Mouse (Mus musculus): Measurements from ENCODE around the gene Ocln. TPM values are rescaled to one million over a fixed set of nuclear protein-coding genes. Genes with fewer than 3 reads are reported as not detected.

Gene Ocln
- polyA plus RNA-seq, 1 experiment from 2014 or later, result 3.8 TPM

- Histone ChIP-seq H3K9me3 (no peaks in the 10 kb centered on the region; the same call in 1 of the 2 replicates), H3K4me3 (no peak overlapping the region), H3K27me3 (no peaks in the 10 kb centered on the region), H3K27ac (no peak overlapping the region), H3K4me1 (no peaks in the 10 kb centered on the region), H3K9ac (no peak overlapping the region), H3K36me3 (no peaks in the 10 kb centered on the region), H3K4me2 (replicated peaks) (no peak overlapping the region)
- WGBS, result 64% methylated on average over 2 of the region's 2 CpGs
- ATAC-seq (ENCODE audit: low FRiP score, low read depth), result no peak
These were observed 23.4 kb upstream of the Ocln start for GRCm38 (mm10) chr13:100575950-100576349.

GRCm38 (mm10) chr13:100570713-100571112 lies 18.2 kb upstream of the Ocln start:
- no peaks in the 10 kb centered on the region for H3K4me1 ChIP-seq
- WGBS, result 74% methylated on average over 2 of the region's 2 CpGs
- no peak overlapping the region for H3K27ac ChIP-seq
- H3K27me3 ChIP-seq, result no peaks in the 10 kb centered on the region
- H3K4me3 ChIP-seq, result no peak overlapping the region
- no peak overlapping the region for H3K9ac ChIP-seq
- H3K4me2 ChIP-seq (replicated peaks), result no peak overlapping the region
- ATAC-seq (ENCODE audit: low FRiP score, low read depth), result no peak
- no peaks in the 10 kb centered on the region; the same call in 1 of the 2 replicates for H3K9me3 ChIP-seq
- H3K36me3 ChIP-seq, result no peaks in the 10 kb centered on the region

GRCm38 (mm10) chr13:100568359-100568758 lies 15.8 kb upstream of the Ocln start:
- Histone ChIP-seq H3K4me1 (no peaks in the 10 kb centered on the region), H3K4me2 (replicated peaks) (no peak overlapping the region), H3K27me3 (no peaks in the 10 kb centered on the region), H3K4me3 (no peak overlapping the region), H3K9me3 (no peaks in the 10 kb centered on the region), H3K9ac (no peak overlapping the region), H3K36me3 (no peaks in the 10 kb centered on the region), H3K27ac (no peak overlapping the region)
- WGBS, result 89% methylated on average over 1 of the region's 1 CpGs
- no peak for ATAC-seq (ENCODE audit: low FRiP score, low read depth)

- 75% methylated on average over 9 of the region's 9 CpGs for WGBS
- ATAC-seq (ENCODE audit: low FRiP score, low read depth), result no peak
- H3K4me1 ChIP-seq, result no peaks in the 10 kb centered on the region
- H3K9ac ChIP-seq, result no peak overlapping the region
- H3K4me3 ChIP-seq, result no peak overlapping the region
- H3K4me2 ChIP-seq (replicated peaks), result no peak overlapping the region
- H3K27me3 ChIP-seq, result peaks cover 10% of the 10 kb centered on the region
- no peaks in the 10 kb centered on the region for H3K9me3 ChIP-seq
- no peaks in the 10 kb centered on the region for H3K36me3 ChIP-seq
- H3K27ac ChIP-seq, result no peak overlapping the region
These were observed 6.9 kb upstream of the Ocln start for GRCm38 (mm10) chr13:100559449-100559848.

- Histone ChIP-seq H3K9me3 (no peaks in the 10 kb centered on the region), H3K4me2 (replicated peaks) (no peak overlapping the region), H3K27ac (no peak overlapping the region), H3K36me3 (no peaks in the 10 kb centered on the region), H3K9ac (no peak overlapping the region), H3K4me3 (no peak overlapping the region), H3K4me1 (peaks cover 11% of the 10 kb centered on the region), H3K27me3 (peaks cover 35% of the 10 kb centered on the region)
- ATAC-seq (ENCODE audit: low FRiP score, low read depth), result no peak
- WGBS, result 29% methylated on average over 4 of the region's 4 CpGs
These were observed 4.5 kb upstream of the Ocln start for GRCm38 (mm10) chr13:100557011-100557410.

- peaks cover 62% of the 10 kb centered on the region for H3K27me3 ChIP-seq
- 6% methylated on average over 12 of the region's 12 CpGs for WGBS
These were observed 522 bp upstream of the Ocln start for GRCm38 (mm10) chr13:100553042-100553437.

GRCm38 (mm10) chr13:100552009-100552368 lies 529 bp downstream of the Ocln start:
- under 1% methylated on average over 33 of the region's 35 CpGs for WGBS
- ATAC-seq (ENCODE audit: low FRiP score, low read depth), result no peak
- Histone ChIP-seq H3K9me3 (no peaks in the 10 kb centered on the region), H3K4me1 (peaks cover 21% of the 10 kb centered on the region), H3K27me3 (peaks cover 62% of the 10 kb centered on the region), H3K4me3 (peak overlapping the region; percentile 64), H3K9ac (peak overlapping the region; percentile 62), H3K27ac (no peak overlapping the region), H3K36me3 (no peaks in the 10 kb centered on the region), H3K4me2 (replicated peaks) (peak overlapping the region; percentile 100)

More at GRCm38 (mm10) chr13:100553042-100553437, 522 bp upstream of the Ocln start:
- Histone ChIP-seq H3K9ac (no peak overlapping the region), H3K36me3 (no peaks in the 10 kb centered on the region), H3K4me1 (peaks cover 21% of the 10 kb centered on the region), H3K9me3 (no peaks in the 10 kb centered on the region), H3K27ac (no peak overlapping the region), H3K4me2 (replicated peaks) (peak overlapping the region; percentile 100), H3K4me3 (peak overlapping the region; percentile 64)
- no peak for ATAC-seq (ENCODE audit: low FRiP score, low read depth)

GRCm38 (mm10) chr13:100551371-100552008 lies 1.0 kb downstream of the Ocln start:
- ATAC-seq (ENCODE audit: low FRiP score, low read depth), result no peak
- peak overlapping the region; percentile 100 for H3K4me2 ChIP-seq (replicated peaks)
- no peak overlapping the region for H3K27ac ChIP-seq
- peak overlapping the region; percentile 62 for H3K9ac ChIP-seq
- H3K4me1 ChIP-seq, result peaks cover 21% of the 10 kb centered on the region
- H3K27me3 ChIP-seq, result peaks cover 62% of the 10 kb centered on the region
- H3K9me3 ChIP-seq, result peaks cover 1% of the 10 kb centered on the region; the same call in 1 of the 2 replicates
- peak overlapping the region; percentile 64 for H3K4me3 ChIP-seq
- WGBS, result under 1% methylated on average over 41 of the region's 41 CpGs
- no peaks in the 10 kb centered on the region for H3K36me3 ChIP-seq

- H3K4me3 ChIP-seq, result no peak overlapping the region
- peaks cover 30% of the 10 kb centered on the region for H3K27me3 ChIP-seq
- no peak overlapping the region for H3K4me2 ChIP-seq (replicated peaks)
- peaks cover 12% of the 10 kb centered on the region for H3K4me1 ChIP-seq
- 81% methylated on average over 5 of the region's 5 CpGs for WGBS
- H3K36me3 ChIP-seq, result no peaks in the 10 kb centered on the region
- no peak for ATAC-seq (ENCODE audit: low FRiP score, low read depth)
- peaks cover 4% of the 10 kb centered on the region; the same call in 1 of the 2 replicates for H3K9me3 ChIP-seq
- H3K9ac ChIP-seq, result no peak overlapping the region
- no peak overlapping the region for H3K27ac ChIP-seq
These were observed 5.2 kb downstream of the Ocln start for GRCm38 (mm10) chr13:100547269-100547668.

GRCm38 (mm10) chr13:100545510-100545909 lies 7.0 kb downstream of the Ocln start:
- H3K36me3 ChIP-seq, result no peaks in the 10 kb centered on the region
- ATAC-seq (ENCODE audit: low FRiP score, low read depth), result no peak
- H3K4me3 ChIP-seq, result no peak overlapping the region
- 60% methylated on average over 3 of the region's 3 CpGs for WGBS
- H3K9ac ChIP-seq, result no peak overlapping the region
- no peak overlapping the region for H3K27ac ChIP-seq
- peaks cover 13% of the 10 kb centered on the region for H3K27me3 ChIP-seq
- H3K9me3 ChIP-seq, result peaks cover 4% of the 10 kb centered on the region; the same call in 1 of the 2 replicates
- H3K4me2 ChIP-seq (replicated peaks), result no peak overlapping the region
- H3K4me1 ChIP-seq, result no peaks in the 10 kb centered on the region

GRCm38 (mm10) chr13:100544220-100544662 lies 8.3 kb downstream of the Ocln start:
- H3K9me3 ChIP-seq, result peaks cover 4% of the 10 kb centered on the region; the same call in 1 of the 2 replicates
- no peak for ATAC-seq (ENCODE audit: low FRiP score, low read depth)
- no peak overlapping the region for H3K4me3 ChIP-seq
- no peaks in the 10 kb centered on the region for H3K27me3 ChIP-seq
- no peak overlapping the region for H3K4me2 ChIP-seq (replicated peaks)
- no peak overlapping the region for H3K27ac ChIP-seq
- no peak overlapping the region for H3K9ac ChIP-seq
- WGBS, result 67% methylated on average over 4 of the region's 4 CpGs
- no peaks in the 10 kb centered on the region for H3K36me3 ChIP-seq
- 0 out of 2 replicates have a peak, but pooled peaks cover 3% of the 10 kb centered on the region for H3K4me1 ChIP-seq

GRCm38 (mm10) chr13:100543011-100543767 lies 9.3 kb downstream of the Ocln start:
- 0 out of 2 replicates have a peak, but pooled peaks cover 3% of the 10 kb centered on the region for H3K4me1 ChIP-seq
- WGBS, result 76% methylated on average over 10 of the region's 10 CpGs
- H3K4me2 ChIP-seq (replicated peaks), result no peak overlapping the region
- peaks cover 4% of the 10 kb centered on the region; the same call in 1 of the 2 replicates for H3K9me3 ChIP-seq
- no peak overlapping the region for H3K9ac ChIP-seq
- H3K27ac ChIP-seq, result no peak overlapping the region
- no peaks in the 10 kb centered on the region for H3K27me3 ChIP-seq
- ATAC-seq (ENCODE audit: low FRiP score, low read depth), result no peak
- H3K4me3 ChIP-seq, result no peak overlapping the region
- no peaks in the 10 kb centered on the region for H3K36me3 ChIP-seq
